Mouse (Mus musculus): ENCODE results near the gene Dcaf8. TPM values are rescaled to one million over a fixed set of nuclear protein-coding genes. Genes with fewer than 3 reads are reported as not detected.

Dcaf8 gene
- total RNA-seq, 1 experiment from 2014 or later = 157 TPM

DNA sequence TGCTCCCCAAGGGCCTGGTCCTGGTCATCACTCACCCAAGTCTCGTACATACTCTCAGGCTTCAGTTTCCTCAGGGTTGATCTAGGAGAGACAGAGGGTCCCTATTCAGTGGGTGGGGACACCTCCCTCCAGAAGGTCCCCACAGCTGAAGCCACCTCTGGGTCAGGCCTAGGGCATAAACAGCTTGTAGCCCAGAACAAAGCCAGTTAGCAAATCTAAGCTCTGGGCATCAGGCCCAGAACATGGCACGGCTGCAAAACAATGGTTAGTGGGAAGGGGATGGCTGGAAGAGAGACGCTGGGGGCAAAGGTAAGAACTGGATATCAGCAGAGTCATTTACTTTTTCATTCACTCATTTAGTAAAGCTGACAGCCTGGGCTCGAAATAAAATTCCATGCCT, 65.9 kb downstream of the Dcaf8 start:
- ATAC-seq (replicated peaks; ENCODE audit: low read depth, poor library complexity, severe bottlenecking) = no peak

DNA sequence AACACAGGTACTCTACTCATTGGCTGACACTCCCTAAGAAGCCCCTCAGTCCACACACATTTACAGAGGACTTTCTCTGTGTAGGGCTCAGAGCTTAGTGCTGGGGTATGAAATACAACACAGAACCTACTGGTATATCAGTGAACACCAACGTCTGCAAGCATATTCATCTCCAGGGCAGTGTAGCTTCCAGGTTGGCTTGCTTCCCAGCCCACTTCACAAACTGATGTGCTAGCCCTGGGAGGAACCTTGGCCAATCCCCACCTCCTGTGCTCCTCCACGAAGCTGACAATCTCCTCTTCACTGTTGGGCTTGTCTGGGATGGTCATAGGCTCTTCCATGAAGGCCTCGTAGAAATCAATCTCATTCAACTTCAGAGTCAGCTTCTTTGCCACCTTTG, 66.9 kb downstream of the Dcaf8 start:
- ATAC-seq (replicated peaks; ENCODE audit: low read depth, poor library complexity, severe bottlenecking) = no peak

DNA sequence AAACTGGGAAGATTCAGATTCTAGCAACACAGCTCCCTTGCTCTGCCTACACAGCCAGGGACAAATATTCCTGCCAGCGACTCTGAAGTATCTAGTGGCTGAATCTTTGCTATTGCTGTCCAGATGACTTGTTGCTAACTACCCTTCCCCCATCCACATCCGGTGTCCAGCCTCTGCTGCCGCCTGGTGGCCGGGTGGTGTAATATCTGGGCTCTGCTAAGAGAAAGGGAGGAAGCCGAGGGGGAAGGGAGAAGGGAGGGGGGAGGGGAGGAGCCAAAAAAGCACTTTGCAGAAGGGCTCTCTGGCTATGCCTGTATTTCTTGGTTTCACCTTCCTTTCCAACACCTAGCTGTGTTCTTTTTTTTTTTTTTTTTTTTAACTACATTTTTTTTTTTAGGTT, 69.3 kb downstream of the Dcaf8 start:
- peak; percentile 98 for ATAC-seq (replicated peaks; ENCODE audit: low read depth, poor library complexity, severe bottlenecking)

DNA sequence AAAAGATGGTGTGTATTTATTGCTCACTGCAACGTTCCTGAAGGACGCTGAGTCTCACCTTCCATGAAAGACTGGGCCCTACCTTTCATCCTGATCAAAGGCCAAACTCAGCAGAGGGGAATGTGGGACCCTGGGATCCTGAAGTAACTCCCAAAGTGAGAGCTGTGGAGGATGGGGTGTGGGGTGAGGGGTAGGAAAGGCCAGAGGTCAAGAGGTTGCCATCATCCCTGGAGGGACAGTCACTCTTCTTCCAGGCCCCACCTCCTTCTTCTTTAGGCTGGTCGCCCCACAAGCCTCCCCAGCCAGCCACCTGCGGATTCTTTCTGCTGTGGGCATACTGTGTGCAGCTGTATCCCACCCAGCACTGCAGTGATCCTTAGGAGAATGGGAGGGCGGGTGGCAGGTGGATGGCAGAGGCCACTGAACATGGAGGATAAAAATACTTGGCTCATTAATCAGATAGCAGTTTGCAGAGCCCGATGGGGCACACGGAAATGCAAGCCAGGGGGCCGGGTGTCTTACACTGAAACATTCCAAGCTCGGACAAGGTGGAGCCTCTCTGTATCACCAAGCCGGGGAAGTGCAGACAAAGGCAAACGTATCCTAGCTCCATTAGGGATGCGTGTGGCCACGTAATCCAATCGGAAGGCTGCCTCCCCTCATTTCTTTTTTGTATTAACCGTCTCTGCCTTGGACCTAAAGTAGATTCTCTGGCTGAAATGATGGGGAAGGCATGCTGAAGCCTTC, 70.5 kb downstream of the Dcaf8 start:
- ATAC-seq (replicated peaks; ENCODE audit: low read depth, poor library complexity, severe bottlenecking) = no peak

DNA sequence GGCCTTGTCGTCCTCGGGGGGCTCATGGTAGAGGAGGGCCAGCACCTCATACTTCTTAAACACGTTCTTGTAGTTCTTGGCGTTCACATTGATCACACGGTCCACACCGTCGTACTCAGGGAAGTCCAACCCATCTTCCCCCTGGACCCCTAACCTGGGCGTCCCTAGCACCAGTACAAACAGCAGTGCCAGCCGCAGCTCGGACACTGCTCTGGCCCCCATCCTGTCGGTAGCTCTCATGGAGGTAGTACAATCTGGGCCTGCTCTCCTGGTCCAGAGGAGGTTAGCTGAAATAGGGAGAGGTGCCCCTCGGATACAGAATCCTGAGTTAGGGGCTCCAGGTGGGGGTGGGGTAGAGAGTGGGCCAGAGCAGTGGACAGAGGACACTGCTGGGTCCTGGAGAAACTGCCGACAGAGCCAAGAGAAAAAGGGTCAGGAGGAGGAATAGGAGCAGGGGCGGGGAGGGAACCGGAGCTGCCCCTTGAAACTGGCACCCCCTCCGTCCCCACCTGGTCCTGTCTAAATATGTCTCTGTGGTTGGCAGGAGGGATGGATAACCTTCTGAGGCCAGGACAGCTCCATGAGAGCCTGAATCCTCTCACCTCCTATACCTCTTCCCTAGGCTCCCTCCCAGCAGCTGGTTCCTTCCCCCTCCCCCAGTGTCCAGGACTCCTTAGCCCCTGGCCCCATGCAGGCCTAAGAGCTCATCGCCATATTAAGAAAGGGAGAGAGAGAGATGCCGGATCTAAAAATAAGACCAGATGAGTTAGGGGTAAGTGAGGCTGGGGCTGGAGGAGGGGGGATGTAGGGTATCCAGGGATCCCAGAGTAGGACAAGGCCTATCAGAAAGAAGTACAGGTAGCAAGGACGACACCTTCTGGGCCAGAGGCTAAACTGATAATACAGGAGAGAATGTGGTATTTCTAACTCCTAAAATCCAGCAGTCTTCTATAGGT, 71.8 kb downstream of the Dcaf8 start, which contains the start of gene Casq1:
Gene Casq1 (minus strand): TSS at position 418 of the 956 bp plus-strand sequence.
- no peak for ATAC-seq (replicated peaks; ENCODE audit: low read depth, poor library complexity, severe bottlenecking)

DNA sequence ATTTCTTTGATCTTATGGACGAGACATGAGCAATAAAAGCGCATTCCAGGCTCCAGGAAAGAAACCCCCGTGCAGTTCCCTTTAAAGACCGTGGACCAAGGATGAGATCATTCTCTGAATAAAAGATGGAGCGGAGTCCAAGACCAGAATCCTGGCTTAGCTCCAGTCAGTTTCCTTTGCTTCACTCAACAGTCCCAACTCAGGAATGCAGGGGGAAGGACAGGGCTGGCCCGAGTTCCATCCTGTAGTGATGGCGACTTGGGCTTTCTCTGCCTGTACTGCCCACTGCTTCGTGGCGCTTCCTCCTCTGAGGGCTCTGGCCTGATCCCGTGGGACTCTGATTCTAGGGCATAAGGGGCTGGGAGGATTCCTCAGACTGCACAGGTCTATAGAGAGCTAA, 72.5 kb downstream of the Dcaf8 start:
- ATAC-seq (replicated peaks; ENCODE audit: low read depth, poor library complexity, severe bottlenecking) = no peak

DNA sequence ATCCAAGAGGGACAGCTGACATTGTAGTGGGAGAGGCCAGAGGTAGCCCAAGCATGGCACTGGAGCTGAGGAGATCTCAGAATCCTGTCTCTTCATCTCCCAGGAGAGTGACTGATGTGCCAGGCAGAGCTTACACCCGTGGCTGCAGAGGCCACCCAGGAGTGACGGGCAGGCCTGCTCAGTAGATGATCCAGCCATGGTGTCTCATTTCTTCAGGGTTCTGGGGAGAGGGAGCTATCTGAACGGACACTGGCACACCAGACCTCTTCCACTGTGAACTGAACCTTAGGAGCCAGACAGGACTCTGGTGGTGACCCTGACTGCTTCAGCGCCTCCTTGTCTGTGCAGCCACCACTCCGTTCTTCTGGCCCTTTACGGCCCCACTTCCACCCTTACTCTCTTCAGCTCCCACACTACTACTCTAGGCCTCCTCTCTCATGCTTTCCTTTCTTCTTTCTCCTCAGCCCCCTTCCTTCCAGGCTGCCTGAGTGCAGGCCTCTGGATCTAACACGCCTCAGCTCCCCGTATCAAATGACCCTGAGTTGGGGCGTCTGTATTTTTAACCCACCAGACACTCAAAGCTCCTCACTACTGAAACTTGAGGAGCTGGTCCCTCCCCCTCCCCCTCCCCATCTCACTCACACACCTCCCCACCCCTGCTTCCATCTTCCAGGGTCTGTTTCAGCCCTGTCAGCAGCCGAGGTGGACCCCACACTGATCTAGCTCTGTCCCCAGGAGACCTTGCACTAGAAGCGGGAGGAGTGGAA, 73.6 kb downstream of the Dcaf8 start:
- ATAC-seq (replicated peaks; ENCODE audit: low read depth, poor library complexity, severe bottlenecking) = no peak

DNA sequence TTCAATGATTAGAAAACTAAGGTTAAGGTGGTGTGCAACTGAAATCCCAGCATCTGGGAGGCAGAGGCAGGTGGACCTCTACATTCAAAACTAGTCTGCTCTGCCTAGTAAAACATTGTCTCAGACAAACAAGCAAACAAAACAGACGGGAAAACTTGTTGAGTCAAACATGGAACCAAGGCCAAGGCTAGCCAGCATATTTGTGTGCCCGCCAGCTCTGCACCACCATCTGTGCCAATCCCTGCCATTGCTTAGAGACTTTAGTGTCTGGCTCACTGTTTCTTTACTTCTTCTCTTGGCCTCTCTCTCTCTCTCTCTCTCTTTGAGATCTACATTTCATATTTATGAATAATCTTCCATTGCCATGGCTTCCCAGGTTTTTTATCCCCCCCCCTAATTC, 80.3 kb downstream of the Dcaf8 start:
- no peak for ATAC-seq (replicated peaks; ENCODE audit: low read depth, poor library complexity, severe bottlenecking)

DNA sequence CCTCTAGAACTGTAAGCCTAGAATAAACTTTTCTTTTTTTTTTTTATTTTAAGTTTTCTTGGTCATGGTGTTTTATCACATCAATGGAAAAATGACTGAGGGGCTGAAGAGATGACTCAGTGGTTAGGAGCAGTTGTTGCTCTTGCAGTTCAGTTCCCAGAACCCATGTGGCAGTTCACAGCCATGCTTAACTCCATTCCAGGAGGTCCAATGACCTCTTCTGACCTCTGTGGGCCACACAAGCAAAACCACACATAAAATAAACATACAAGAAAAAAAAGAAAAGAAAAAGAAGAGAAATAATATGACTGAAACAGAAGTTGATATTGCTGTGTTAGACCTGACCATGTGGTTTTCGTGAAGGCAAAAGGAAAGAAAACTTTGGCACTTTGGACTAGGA, 81.3 kb downstream of the Dcaf8 start:
- no peak for ATAC-seq (replicated peaks; ENCODE audit: low read depth, poor library complexity, severe bottlenecking)

DNA sequence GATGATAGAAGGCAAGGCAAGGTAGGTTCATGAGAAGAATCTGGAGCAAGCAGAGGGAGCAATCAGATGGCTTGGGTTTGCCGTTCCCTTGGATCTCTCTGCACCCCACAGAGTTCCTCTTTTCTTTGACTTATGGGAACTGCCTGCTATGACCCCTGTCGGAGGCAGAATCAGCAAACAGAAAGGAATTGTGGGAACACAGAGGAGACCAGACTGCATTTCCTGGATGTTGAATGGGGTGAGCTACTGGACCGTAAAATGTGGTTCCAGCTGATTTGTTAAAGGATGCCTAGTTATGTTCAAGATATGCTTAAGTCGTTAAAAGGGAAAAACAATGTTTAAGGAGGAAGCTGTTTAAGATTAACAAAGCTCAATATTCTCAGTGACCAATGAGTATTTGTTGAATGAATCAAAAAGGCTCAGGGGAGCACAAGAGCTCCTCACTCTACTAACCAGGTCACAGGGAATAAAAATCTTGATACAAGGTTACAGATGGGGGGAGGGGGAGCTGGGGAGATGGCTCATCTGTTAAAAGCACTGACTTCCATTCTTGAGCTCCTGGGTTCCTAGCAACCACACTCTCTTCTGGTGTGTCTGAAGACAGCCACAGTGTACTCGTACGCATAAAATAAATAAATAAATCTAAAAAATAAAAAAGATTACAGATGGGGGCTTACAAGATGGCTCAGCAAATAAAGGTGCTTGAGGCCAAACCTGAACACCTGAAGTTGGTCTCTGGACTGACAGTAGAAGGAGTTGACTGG, 93.2 kb downstream of the Dcaf8 start:
- ATAC-seq (replicated peaks; ENCODE audit: low read depth, poor library complexity, severe bottlenecking) = peak; percentile 81

DNA sequence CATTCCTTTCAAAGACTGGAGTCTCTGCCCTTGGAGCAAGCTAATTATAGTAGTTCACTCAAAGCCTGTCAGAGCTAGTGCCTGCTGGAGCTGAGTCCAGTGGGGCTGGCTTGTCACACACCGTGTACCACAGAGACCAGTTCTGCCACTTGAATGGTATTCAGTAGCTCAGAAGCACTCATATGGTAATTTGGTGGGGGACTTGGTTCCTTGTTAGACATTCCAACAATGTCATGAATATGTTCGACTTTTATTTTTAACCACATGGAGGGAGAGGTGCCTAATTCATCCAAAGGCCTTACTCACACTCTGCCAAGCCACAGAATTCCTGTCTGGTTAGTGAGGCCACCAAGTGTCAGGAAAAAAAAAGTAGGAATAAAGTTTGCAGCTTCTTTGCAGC, 94.5 kb downstream of the Dcaf8 start:
- no peak for ATAC-seq (replicated peaks; ENCODE audit: low read depth, poor library complexity, severe bottlenecking)

DNA sequence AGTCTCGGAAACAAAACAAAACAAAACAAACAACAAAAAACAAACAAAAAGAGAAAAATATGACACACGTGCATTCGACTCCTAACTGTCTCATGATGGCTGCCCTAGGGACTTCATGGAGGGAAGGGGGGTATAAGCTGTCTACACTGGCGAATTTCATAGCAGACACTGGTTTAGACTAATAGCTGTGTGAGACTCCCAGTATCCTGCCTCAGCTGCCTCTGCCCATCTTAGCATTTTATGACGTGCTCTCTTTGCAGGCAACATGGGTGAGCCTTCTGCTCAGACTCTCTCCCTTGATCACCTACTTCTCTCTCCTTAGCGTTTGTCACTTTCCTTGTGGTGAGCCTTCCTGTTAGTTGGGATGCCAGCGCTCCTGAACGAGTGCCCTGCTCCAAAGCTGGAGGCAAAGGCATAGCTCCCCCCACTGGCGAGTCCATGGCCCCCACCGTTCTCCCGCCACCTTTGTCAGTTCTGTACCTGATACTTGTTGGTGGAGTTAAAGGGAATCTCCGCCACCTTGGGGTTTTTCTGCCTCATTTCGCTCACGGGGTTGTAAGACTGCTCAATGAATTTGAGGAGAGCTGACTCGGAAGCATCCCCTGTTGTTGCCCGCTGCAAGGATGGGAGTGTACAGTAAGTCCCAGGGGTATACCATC, 95.8 kb downstream of the Dcaf8 start:
- no peak for ATAC-seq (replicated peaks; ENCODE audit: low read depth, poor library complexity, severe bottlenecking)

DNA sequence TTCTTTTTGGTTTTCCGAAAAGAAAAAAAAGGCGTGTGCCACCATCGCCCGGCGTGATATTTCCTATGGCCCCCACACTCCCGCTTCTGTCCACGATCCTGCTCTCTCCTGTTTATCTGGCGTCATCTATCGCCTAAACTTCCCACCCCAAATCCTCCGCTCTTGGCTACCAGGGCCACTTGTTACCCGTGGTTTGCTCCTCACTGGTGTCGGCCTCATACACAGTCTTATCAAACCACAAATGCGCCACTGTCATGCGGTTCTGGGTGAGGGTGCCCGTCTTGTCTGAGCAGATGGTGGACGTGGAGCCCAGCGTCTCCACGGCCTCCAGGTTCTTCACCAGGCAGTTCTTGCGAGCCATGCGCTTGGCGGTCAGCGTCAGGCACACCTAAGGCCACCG, 96.8 kb downstream of the Dcaf8 start:
- peak; percentile 59 for ATAC-seq (replicated peaks; ENCODE audit: low read depth, poor library complexity, severe bottlenecking)

Other genes with a start within 250 kb of the Dcaf8 start
- 0.10 and 0.87 TPM in 2 replicates for gene Slamf6, start 230.6 kb upstream of the Dcaf8 start, total RNA-seq (2017)
- 3.0 and 3.2 TPM in 2 replicates for gene Vangl2, start 119.6 kb upstream of the Dcaf8 start, total RNA-seq (2017)
- gene Nhlh1, start 90.5 kb upstream of the Dcaf8 start, total RNA-seq (2017) = not detected in 2 replicates
- gene Copa, start 65.6 kb upstream of the Dcaf8 start, total RNA-seq (2017) = 137 and 144 TPM in 2 replicates
- 24.3 and 25.1 TPM in 2 replicates for gene Ncstn, start 65.3 kb upstream of the Dcaf8 start, total RNA-seq (2017)
- gene Pex19, start 21.3 kb upstream of the Dcaf8 start, total RNA-seq (2017) = 37.1 and 42.2 TPM in 2 replicates
- 5.8 and 10.1 TPM in 2 replicates for gene Pea15a, start 58.7 kb downstream of the Dcaf8 start, total RNA-seq (2017)
- gene Casq1, start 71.8 kb downstream of the Dcaf8 start, total RNA-seq (2017) = 0.23 TPM in 1 of 2 replicates, not detected in the other
- gene Atp1a4, start 110.3 kb downstream of the Dcaf8 start, total RNA-seq (2017) = not detected in 2 replicates
- 18.2 and 20.0 TPM in 2 replicates for gene Igsf8, start 113.6 kb downstream of the Dcaf8 start, total RNA-seq (2017)
- gene Atp1a2, start 150.0 kb downstream of the Dcaf8 start, total RNA-seq (2017) = not detected in 2 replicates
- not detected in 2 replicates for gene Kcnj9, start 181.2 kb downstream of the Dcaf8 start, total RNA-seq (2017)
- gene Kcnj10, start 193.1 kb downstream of the Dcaf8 start, total RNA-seq (2017) = 0.27 and 0.39 TPM in 2 replicates
- gene Pigm, start 228.5 kb downstream of the Dcaf8 start, total RNA-seq (2017) = 17.5 and 20.4 TPM in 2 replicates

Data from common myeloid progenitor, adult 5-6 weeks (primary cell).